Mouse (Mus musculus) liver, embryonic 11.5 days (tissue): ENCODE measurements around the gene Gm10277. TPM values are rescaled to one million over a fixed set of nuclear protein-coding genes. Genes with fewer than 3 reads are reported as not detected.
A peak's percentile ranks its signal among the peaks of the same experiment; 100 is the strongest.

Experiments
- ATAC-seq: fragments of 200-750 bp; cut with Nextera tagmentation; replicated peaks from 2 replicates; pipeline ENCODE4 v1.8.0; 2017; ENCODE audit warnings: moderate number of reproducible peaks, mild to moderate bottlenecking, moderate TSS enrichment, moderate library complexity; ENCODE audit not compliant: low FRiP score
- DNase-seq: peaks from one replicate; pipeline ENCODE4 v3.0.0-alpha.2; 2017; ENCODE audit warnings: low spot score
- H3K27ac ChIP-seq: fragments of 300-500 bp; sonication (generic); 2 replicates; pipeline ENCODE4 v1.5.1; 2014; ENCODE audit warnings: mild to moderate bottlenecking, low read depth, low read length, control low read depth
- H3K27me3 ChIP-seq: fragments of 300-500 bp; sonication (generic); replicated peaks from 2 replicates; pipeline ENCODE4 v1.6.1; 2014; ENCODE audit warnings: low read length, mixed read lengths; ENCODE audit not compliant: control insufficient read depth, insufficient read depth
- H3K36me3 ChIP-seq: fragments of 300-500 bp; sonication (generic); 2 replicates; pipeline ENCODE4 v1.6.1; 2014; ENCODE audit warnings: mild to moderate bottlenecking, low read length, moderate library complexity, mixed read lengths; ENCODE audit not compliant: control insufficient read depth, insufficient read depth
- H3K4me1 ChIP-seq: fragments of 300-500 bp; sonication (generic); replicated peaks from 2 replicates; pipeline ENCODE4 v1.6.1; 2014; ENCODE audit warnings: low read length, mixed read lengths; ENCODE audit not compliant: control insufficient read depth, insufficient read depth
- H3K4me2 ChIP-seq: fragments of 300-500 bp; sonication (generic); 2 replicates; pipeline ENCODE4 v1.6.1; 2014; ENCODE audit warnings: mild to moderate bottlenecking, control low read depth, moderate library complexity
- H3K4me3 ChIP-seq: fragments of 300-500 bp; sonication (generic); 2 replicates; pipeline ENCODE4 v1.5.1; 2014; ENCODE audit warnings: low read depth, low read length, control low read depth
- H3K9ac ChIP-seq: fragments of 300-500 bp; sonication (generic); 2 replicates; pipeline ENCODE4 v1.6.1; 2014; ENCODE audit warnings: low read depth, low read length, control low read depth
- H3K9me3 ChIP-seq: fragments of 300-500 bp; sonication (generic); 2 replicates; pipeline ENCODE4 v1.6.1; 2016; ENCODE audit warnings: low read length, inconsistent platforms, mixed read lengths; ENCODE audit not compliant: control insufficient read depth
- WGBS: fragments of 180-500 bp; shearing (Covaris S2); extraction: QIAGEN DNeasy Blood & Tissue Kit; methylation state at CpG from one replicate; pipeline ENCODE4 v1.1.7; 2014; 5-methylcytosine and 5-hydroxymethylcytosine counted together
- polyA plus RNA-seq: library from polyadenylated mRNA; unstranded; fragments of >200 nt; fragmentation: Nextera tagmentation; extraction: Ambion mirVana; gene quantifications from 2 replicates; pipeline ENCODE4 v1.2.1, GENCODE M21; 2014

Gene Gm10277
- polyA plus RNA-seq, 1 experiment from 2014 or later = 2.0 TPM

- Histone ChIP-seq H3K27ac (no peak overlapping the region), H3K4me2 (no peak overlapping the region), H3K4me1 (peaks cover 11% of the 10 kb centered on the region; the same call in 1 of the 2 replicates), H3K36me3 (peaks cover 3% of the 10 kb centered on the region; the same call in 1 of the 2 replicates), H3K27me3 (no peaks in the 10 kb centered on the region), H3K9ac (no peak overlapping the region), H3K4me3 (no peak overlapping the region), H3K9me3 (no peaks in the 10 kb centered on the region)
- 62% methylated on average over 5 of the region's 5 CpGs for WGBS
- ATAC-seq (no peak), DNase-seq (no peak)
Measured at GRCm38 (mm10) chr11:77808051-77808465, 20.5 kb upstream of the Gm10277 start.

GRCm38 (mm10) chr11:77806855-77807254 lies 19.3 kb upstream of the Gm10277 start:
- H3K4me1 ChIP-seq = peaks cover 19% of the 10 kb centered on the region
- H3K27ac ChIP-seq = no peak overlapping the region
- H3K4me3 ChIP-seq = no peak overlapping the region
- H3K4me2 ChIP-seq = no peak overlapping the region
- WGBS = 75% methylated on average over 6 of the region's 6 CpGs
- ATAC-seq (no peak), DNase-seq (no peak)
- no peaks in the 10 kb centered on the region for H3K27me3 ChIP-seq
- H3K36me3 ChIP-seq = peaks cover under 1% of the 10 kb centered on the region; the same call in 1 of the 2 replicates
- H3K9ac ChIP-seq = no peak overlapping the region
- no peaks in the 10 kb centered on the region for H3K9me3 ChIP-seq

- Histone ChIP-seq H3K9ac (no peak overlapping the region), H3K27ac (no peak overlapping the region), H3K27me3 (no peaks in the 10 kb centered on the region), H3K4me2 (no peak overlapping the region), H3K4me1 (peaks cover 25% of the 10 kb centered on the region), H3K4me3 (no peak overlapping the region), H3K36me3 (no peaks in the 10 kb centered on the region), H3K9me3 (no peaks in the 10 kb centered on the region)
- 48% methylated on average over 2 of the region's 2 CpGs for WGBS
- no peak for ATAC-seq
- DNase-seq = no peak
Measured at GRCm38 (mm10) chr11:77806218-77806617, 18.7 kb upstream of the Gm10277 start.

DNA sequence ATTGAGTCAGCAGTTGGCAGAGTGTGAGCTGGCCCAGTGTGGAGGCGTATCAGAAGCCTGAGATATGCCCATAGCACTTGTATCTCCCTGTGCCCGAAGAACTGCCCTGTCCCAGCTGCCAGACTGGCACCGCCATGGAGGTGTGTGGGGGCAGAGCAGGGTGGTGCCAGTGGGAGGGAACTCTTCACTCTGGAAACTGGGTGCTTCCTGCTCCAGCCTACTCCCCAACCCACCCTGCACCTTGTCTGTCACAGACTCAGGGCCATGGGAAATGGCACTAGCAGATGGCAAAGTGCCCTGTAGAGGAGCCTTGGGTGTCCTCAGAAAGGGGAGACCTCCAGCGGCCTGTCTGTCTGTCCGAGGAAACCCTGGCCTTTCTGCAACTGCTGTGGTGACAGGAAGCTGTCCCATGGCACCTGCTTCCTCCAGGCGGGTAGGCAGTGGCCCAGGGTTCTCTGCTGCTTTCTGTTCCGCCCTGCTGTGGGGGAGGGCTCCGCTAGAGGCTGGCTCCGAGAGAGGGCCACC lies 14.9 kb upstream of the Gm10277 start:
- H3K27ac ChIP-seq = peak overlapping the region; percentile 16
- no peak overlapping the region for H3K9ac ChIP-seq
- no peak overlapping the region for H3K4me3 ChIP-seq
- H3K4me1 ChIP-seq = peaks cover 32% of the 10 kb centered on the region
- no peaks in the 10 kb centered on the region for H3K36me3 ChIP-seq
- H3K4me2 ChIP-seq = peak overlapping the region; percentile 62
- no peaks in the 10 kb centered on the region for H3K27me3 ChIP-seq
- WGBS = 54% methylated on average over 9 of the region's 9 CpGs
- no peaks in the 10 kb centered on the region for H3K9me3 ChIP-seq
- no peak for ATAC-seq
- no peak for DNase-seq

- peak overlapping the region; percentile 23 for H3K4me3 ChIP-seq
- no peaks in the 10 kb centered on the region for H3K36me3 ChIP-seq
- no peaks in the 10 kb centered on the region for H3K27me3 ChIP-seq
- H3K9me3 ChIP-seq = no peaks in the 10 kb centered on the region
- peaks cover 28% of the 10 kb centered on the region for H3K4me1 ChIP-seq
- peak overlapping the region; percentile 62 for H3K4me2 ChIP-seq
- DNase-seq (peak; percentile 80), ATAC-seq (peak; percentile 90)
- H3K27ac ChIP-seq = peak overlapping the region; percentile 20
- H3K9ac ChIP-seq = peak overlapping the region; percentile 46
- 16% methylated on average over 15 of the region's 15 CpGs for WGBS
Measured at GRCm38 (mm10) chr11:77800869-77801701, 13.5 kb upstream of the Gm10277 start.

- peak overlapping the region; percentile 46 for H3K9ac ChIP-seq
- H3K27me3 ChIP-seq = no peaks in the 10 kb centered on the region
- ATAC-seq (0 out of 2 replicates have a peak, but pooled peaks have one; percentile 4), DNase-seq (no peak)
- 65% methylated on average over 9 of the region's 9 CpGs for WGBS
- peak overlapping the region; percentile 62 for H3K4me2 ChIP-seq
- peaks cover 27% of the 10 kb centered on the region for H3K4me1 ChIP-seq
- no peaks in the 10 kb centered on the region for H3K36me3 ChIP-seq
- H3K9me3 ChIP-seq = no peaks in the 10 kb centered on the region
- H3K27ac ChIP-seq = 0 out of 2 replicates have a peak overlapping the region, but pooled peaks have one; percentile 14
- H3K4me3 ChIP-seq = no peak overlapping the region
Measured at GRCm38 (mm10) chr11:77800491-77800868, 12.9 kb upstream of the Gm10277 start.

GRCm38 (mm10) chr11:77795216-77795615 lies 7.7 kb upstream of the Gm10277 start:
- WGBS = 77% methylated on average over 5 of the region's 5 CpGs
- DNase-seq (no peak), ATAC-seq (no peak)
- Histone ChIP-seq H3K4me2 (no peak overlapping the region), H3K9ac (no peak overlapping the region), H3K4me3 (no peak overlapping the region), H3K27ac (no peak overlapping the region), H3K4me1 (peaks cover 35% of the 10 kb centered on the region), H3K9me3 (no peaks in the 10 kb centered on the region), H3K36me3 (no peaks in the 10 kb centered on the region), H3K27me3 (no peaks in the 10 kb centered on the region)

DNA sequence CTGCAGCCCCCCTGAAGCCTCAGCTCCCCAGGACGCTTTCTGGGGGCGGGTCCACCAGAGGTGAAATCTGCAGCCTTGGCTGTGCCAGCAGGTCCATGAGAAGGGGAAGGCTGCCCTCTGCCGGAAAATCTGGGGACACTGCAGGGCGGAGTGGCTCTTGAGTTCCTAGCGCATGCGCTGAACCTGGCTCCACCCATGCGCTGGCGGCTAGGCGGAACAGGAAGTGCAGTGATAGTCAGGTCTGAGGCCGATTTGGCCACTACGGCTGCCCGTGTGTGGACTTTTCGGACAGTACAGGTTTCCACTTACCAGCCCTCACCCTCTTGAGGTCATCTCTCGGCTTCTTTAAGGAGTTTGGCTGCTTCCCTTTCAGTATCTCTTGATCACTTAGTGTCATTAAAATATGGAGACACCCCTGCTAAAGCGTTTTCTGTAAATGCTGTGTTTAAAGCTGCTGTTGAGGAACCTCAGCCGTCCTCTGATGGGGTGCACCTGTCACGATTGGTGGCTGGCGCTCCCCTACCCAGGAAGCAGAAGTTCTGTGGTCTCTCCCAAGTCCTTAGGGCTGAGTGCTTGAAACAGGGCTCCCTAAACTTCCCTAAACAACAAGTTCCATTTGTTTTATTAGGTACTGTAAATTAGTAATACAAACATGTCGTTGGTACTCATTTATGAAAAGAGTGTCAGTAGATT lies 5.8 kb upstream of the Gm10277 start:
- Histone ChIP-seq H3K4me3 (peak overlapping the region; percentile 51), H3K36me3 (no peaks in the 10 kb centered on the region), H3K9ac (peak overlapping the region; percentile 80), H3K4me1 (peaks cover 45% of the 10 kb centered on the region), H3K27me3 (no peaks in the 10 kb centered on the region), H3K9me3 (no peaks in the 10 kb centered on the region), H3K4me2 (peak overlapping the region; percentile 82), H3K27ac (peak overlapping the region; percentile 77)
- ATAC-seq = peak; percentile 82
- DNase-seq = peak; percentile 96
- 3% methylated on average over 19 of the region's 19 CpGs for whole genome bisulfite sequencing
